Mouse (Mus musculus): Measurements from ENCODE around the gene Gm29427. TPM values are rescaled to one million over a fixed set of nuclear protein-coding genes. Genes with fewer than 3 reads are reported as not detected.

Gm29427 gene
- polyA plus RNA-seq, 1 experiment from 2014 or later: not detected

GRCm38 (mm10) chr1:130740781-130741720 is 25.5 kb upstream of the Gm29427 start:
- Histone ChIP-seq H3K4me1 (no peaks in the 10 kb centered on the region), H3K9ac (replicated peaks) (no peak overlapping the region), H3K36me3 (no peaks in the 10 kb centered on the region), H3K27ac (replicated peaks) (no peak overlapping the region), H3K9me3 (replicated peaks) (no peaks in the 10 kb centered on the region), H3K4me3 (replicated peaks) (no peak overlapping the region), H3K27me3 (replicated peaks) (no peaks in the 10 kb centered on the region), H3K4me2 (no peak overlapping the region)
- WGBS: 65% methylated on average over 15 of the region's 15 CpGs
- no peak for ATAC-seq (ENCODE audit: low FRiP score)

GRCm38 (mm10) chr1:130740227-130740648 is 24.6 kb upstream of the Gm29427 start:
- Histone ChIP-seq H3K9ac (replicated peaks) (no peak overlapping the region), H3K4me2 (no peak overlapping the region), H3K9me3 (replicated peaks) (no peaks in the 10 kb centered on the region), H3K27me3 (replicated peaks) (no peaks in the 10 kb centered on the region), H3K27ac (replicated peaks) (no peak overlapping the region), H3K4me3 (replicated peaks) (no peak overlapping the region), H3K36me3 (no peaks in the 10 kb centered on the region), H3K4me1 (no peaks in the 10 kb centered on the region)
- 80% methylated on average over 4 of the region's 4 CpGs for WGBS
- no peak for ATAC-seq (ENCODE audit: low FRiP score)

GRCm38 (mm10) chr1:130739636-130740035 is 24.0 kb upstream of the Gm29427 start:
- Histone ChIP-seq H3K9me3 (replicated peaks) (no peaks in the 10 kb centered on the region), H3K27ac (replicated peaks) (no peak overlapping the region), H3K4me1 (no peaks in the 10 kb centered on the region), H3K9ac (replicated peaks) (no peak overlapping the region), H3K4me2 (no peak overlapping the region), H3K36me3 (no peaks in the 10 kb centered on the region), H3K27me3 (replicated peaks) (no peaks in the 10 kb centered on the region), H3K4me3 (replicated peaks) (no peak overlapping the region)
- no peak for ATAC-seq (ENCODE audit: low FRiP score)
- 69% methylated on average over 3 of the region's 3 CpGs for WGBS

- no peaks in the 10 kb centered on the region for H3K36me3 ChIP-seq
- no peaks in the 10 kb centered on the region for H3K27me3 ChIP-seq (replicated peaks)
- H3K4me3 ChIP-seq (replicated peaks): no peak overlapping the region
- H3K9ac ChIP-seq (replicated peaks): no peak overlapping the region
- 88% methylated on average over 3 of the region's 3 CpGs for WGBS
- H3K9me3 ChIP-seq (replicated peaks): no peaks in the 10 kb centered on the region
- no peaks in the 10 kb centered on the region for H3K4me1 ChIP-seq
- H3K27ac ChIP-seq (replicated peaks): no peak overlapping the region
- no peak overlapping the region for H3K4me2 ChIP-seq
- ATAC-seq (ENCODE audit: low FRiP score): no peak
Observed at GRCm38 (mm10) chr1:130738551-130739106, 23.0 kb upstream of the Gm29427 start.

GRCm38 (mm10) chr1:130737916-130738315 is 22.3 kb upstream of the Gm29427 start:
- Histone ChIP-seq H3K4me3 (replicated peaks) (no peak overlapping the region), H3K27ac (replicated peaks) (no peak overlapping the region), H3K9ac (replicated peaks) (no peak overlapping the region), H3K27me3 (replicated peaks) (no peaks in the 10 kb centered on the region), H3K4me2 (no peak overlapping the region), H3K9me3 (replicated peaks) (no peaks in the 10 kb centered on the region), H3K36me3 (no peaks in the 10 kb centered on the region), H3K4me1 (no peaks in the 10 kb centered on the region)
- 91% methylated on average over 7 of the region's 7 CpGs for WGBS
- ATAC-seq (ENCODE audit: low FRiP score): no peak

GRCm38 (mm10) chr1:130737411-130737881 is 21.8 kb upstream of the Gm29427 start:
- no peak for ATAC-seq (ENCODE audit: low FRiP score)
- 40% methylated on average over 11 of the region's 11 CpGs for WGBS

GRCm38 (mm10) chr1:130734852-130735251 is 19.3 kb upstream of the Gm29427 start:
- no peak overlapping the region for H3K9ac ChIP-seq (replicated peaks)
- H3K9me3 ChIP-seq (replicated peaks): no peaks in the 10 kb centered on the region
- no peak overlapping the region for H3K4me3 ChIP-seq (replicated peaks)
- no peak overlapping the region for H3K27ac ChIP-seq (replicated peaks)
- H3K27me3 ChIP-seq (replicated peaks): no peaks in the 10 kb centered on the region
- no peaks in the 10 kb centered on the region for H3K36me3 ChIP-seq
- 0 out of 2 replicates have a peak, but pooled peaks cover 3% of the 10 kb centered on the region for H3K4me1 ChIP-seq
- H3K4me2 ChIP-seq: no peak overlapping the region
- no peak for ATAC-seq (ENCODE audit: low FRiP score)
- WGBS: 83% methylated on average over 8 of the region's 8 CpGs

More at GRCm38 (mm10) chr1:130737411-130737881, 21.8 kb upstream of the Gm29427 start:
- Histone ChIP-seq H3K4me2 (no peak overlapping the region), H3K4me1 (no peaks in the 10 kb centered on the region), H3K4me3 (replicated peaks) (no peak overlapping the region), H3K27ac (replicated peaks) (no peak overlapping the region), H3K27me3 (replicated peaks) (no peaks in the 10 kb centered on the region), H3K9ac (replicated peaks) (no peak overlapping the region), H3K36me3 (no peaks in the 10 kb centered on the region), H3K9me3 (replicated peaks) (no peaks in the 10 kb centered on the region)

- 68% methylated on average over 5 of the region's 5 CpGs for WGBS
- Histone ChIP-seq H3K27me3 (replicated peaks) (no peaks in the 10 kb centered on the region), H3K4me1 (0 out of 2 replicates have a peak, but pooled peaks cover 3% of the 10 kb centered on the region), H3K36me3 (no peaks in the 10 kb centered on the region), H3K4me3 (replicated peaks) (no peak overlapping the region), H3K9me3 (replicated peaks) (no peaks in the 10 kb centered on the region), H3K9ac (replicated peaks) (no peak overlapping the region), H3K4me2 (no peak overlapping the region), H3K27ac (replicated peaks) (no peak overlapping the region)
- ATAC-seq (ENCODE audit: low FRiP score): no peak
Observed at GRCm38 (mm10) chr1:130734452-130734851, 18.9 kb upstream of the Gm29427 start.

- 0 out of 2 replicates have a peak, but pooled peaks cover 3% of the 10 kb centered on the region for H3K4me1 ChIP-seq
- H3K9ac ChIP-seq (replicated peaks): no peak overlapping the region
- H3K27ac ChIP-seq (replicated peaks): no peak overlapping the region
- H3K36me3 ChIP-seq: no peaks in the 10 kb centered on the region
- no peak overlapping the region for H3K4me2 ChIP-seq
- no peak for ATAC-seq (ENCODE audit: low FRiP score)
- 91% methylated on average over 4 of the region's 4 CpGs for WGBS
- no peak overlapping the region for H3K4me3 ChIP-seq (replicated peaks)
- no peaks in the 10 kb centered on the region for H3K9me3 ChIP-seq (replicated peaks)
- no peaks in the 10 kb centered on the region for H3K27me3 ChIP-seq (replicated peaks)
Observed at GRCm38 (mm10) chr1:130733671-130734070, 18.1 kb upstream of the Gm29427 start.

GRCm38 (mm10) chr1:130732706-130733658 is 17.4 kb upstream of the Gm29427 start:
- H3K36me3 ChIP-seq: no peaks in the 10 kb centered on the region
- H3K9ac ChIP-seq (replicated peaks): no peak overlapping the region
- WGBS: 90% methylated on average over 13 of the region's 13 CpGs
- no peak overlapping the region for H3K4me2 ChIP-seq
- H3K4me3 ChIP-seq (replicated peaks): no peak overlapping the region
- H3K4me1 ChIP-seq: 0 out of 2 replicates have a peak, but pooled peaks cover 3% of the 10 kb centered on the region
- ATAC-seq (ENCODE audit: low FRiP score): no peak
- no peaks in the 10 kb centered on the region for H3K27me3 ChIP-seq (replicated peaks)
- no peak overlapping the region for H3K27ac ChIP-seq (replicated peaks)
- H3K9me3 ChIP-seq (replicated peaks): no peaks in the 10 kb centered on the region

- ATAC-seq (ENCODE audit: low FRiP score): no peak
- H3K9me3 ChIP-seq (replicated peaks): no peaks in the 10 kb centered on the region
- WGBS: 4% methylated on average over 10 of the region's 10 CpGs
Observed at GRCm38 (mm10) chr1:130731741-130732337, 16.2 kb upstream of the Gm29427 start, which contains the start of gene AA986860. Gene AA986860 (plus strand): TSS chr1:130731976.

More at GRCm38 (mm10) chr1:130731741-130732337, 16.2 kb upstream of the Gm29427 start, which contains the start of gene AA986860:
- no peak within 1 kb of the TSS for H3K9ac ChIP-seq (replicated peaks)
- H3K4me2 ChIP-seq: peak within 1 kb of the TSS; percentile 31
- H3K27ac ChIP-seq (replicated peaks): no peak within 1 kb of the TSS
- 0 out of 2 replicates have a peak, but pooled peaks cover 3% of the 10 kb centered on the region for H3K4me1 ChIP-seq
- H3K36me3 ChIP-seq: no peaks in the 10 kb centered on the region
- no peak within 1 kb of the TSS for H3K4me3 ChIP-seq (replicated peaks)
- H3K27me3 ChIP-seq (replicated peaks): no peaks in the 10 kb centered on the region

Data from neural tube, embryonic 15.5 days (tissue).